Mouse (Mus musculus) limb, embryonic 10.5 days (tissue): ENCODE measurements around the gene Elf5. TPM values are rescaled to one million over a fixed set of nuclear protein-coding genes. Genes with fewer than 3 reads are reported as not detected.

Experiments used
- DNase-seq: peaks from one replicate; pipeline ENCODE4 v3.0.0-alpha.2; 2017; ENCODE audit warnings: low spot score
- H3K27ac ChIP-seq: fragments of 300-500 bp; sonication (generic); 2 replicates; pipeline ENCODE4 v1.5.1; 2016; ENCODE audit warnings: mild to moderate bottlenecking
- H3K27me3 ChIP-seq: fragments of 300-500 bp; sonication (generic); 2 replicates; pipeline ENCODE4 v1.6.1; 2016; ENCODE audit warnings: low read depth, mild to moderate bottlenecking; ENCODE audit not compliant: poor library complexity, severe bottlenecking
- H3K36me3 ChIP-seq: fragments of 300-500 bp; sonication (generic); 2 replicates; pipeline ENCODE4 v1.6.1; 2016; ENCODE audit warnings: mild to moderate bottlenecking, moderate library complexity
- H3K4me1 ChIP-seq: fragments of 300-500 bp; sonication (generic); 2 replicates; pipeline ENCODE4 v1.6.1; 2016
- H3K4me3 ChIP-seq: fragments of 300-500 bp; sonication (generic); 2 replicates; pipeline ENCODE4 v1.5.1; 2016; ENCODE audit warnings: mild to moderate bottlenecking, moderate library complexity
- H3K9me3 ChIP-seq: fragments of 300-500 bp; sonication (generic); replicated peaks from 2 replicates; pipeline ENCODE4 v1.6.1; 2016; ENCODE audit warnings: mild to moderate bottlenecking
- WGBS: fragments of 180-500 bp; shearing (Covaris S2); methylation state at CpG from one replicate; pipeline ENCODE4 v1.1.7; 2016; 5-methylcytosine and 5-hydroxymethylcytosine counted together
- polyA plus RNA-seq: library from polyadenylated mRNA; unstranded; fragments of >200 nt; fragmentation: Nextera tagmentation; extraction: Ambion mirVana; gene quantifications from 2 replicates; pipeline ENCODE4 v1.2.1, GENCODE M21; 2016

Gene Elf5
- polyA plus RNA-seq, 1 experiment from 2014 or later = 0.23 TPM

- H3K4me1 ChIP-seq = peaks cover 30% of the 10 kb centered on the region
- H3K27ac ChIP-seq = no peak overlapping the region
- H3K4me3 ChIP-seq = no peak overlapping the region
- 97% methylated on average over 8 of the region's 8 CpGs for WGBS
- H3K36me3 ChIP-seq = peaks cover 73% of the 10 kb centered on the region
- H3K9me3 ChIP-seq = no peaks in the 10 kb centered on the region
- H3K27me3 ChIP-seq = no peaks in the 10 kb centered on the region
- DNase-seq = no peak
Observed at GRCm38 (mm10) chr2:103464524-103464923, 53.0 kb downstream of the Elf5 start.

- H3K9me3 ChIP-seq = no peaks in the 10 kb centered on the region
- DNase-seq = no peak
- no peaks in the 10 kb centered on the region for H3K27me3 ChIP-seq
- no peak overlapping the region for H3K27ac ChIP-seq
- H3K36me3 ChIP-seq = peaks cover 72% of the 10 kb centered on the region
- 93% methylated on average over 11 of the region's 11 CpGs for WGBS
- H3K4me3 ChIP-seq = no peak overlapping the region
- peaks cover 24% of the 10 kb centered on the region for H3K4me1 ChIP-seq
Observed at GRCm38 (mm10) chr2:103465429-103465828, 53.9 kb downstream of the Elf5 start.

- DNase-seq = no peak
- Histone ChIP-seq H3K27me3 (no peaks in the 10 kb centered on the region), H3K36me3 (peaks cover 77% of the 10 kb centered on the region), H3K4me1 (peaks cover 15% of the 10 kb centered on the region), H3K9me3 (no peaks in the 10 kb centered on the region), H3K27ac (no peak overlapping the region), H3K4me3 (no peak overlapping the region)
- WGBS = 84% methylated on average over 3 of the region's 3 CpGs
Observed at GRCm38 (mm10) chr2:103466272-103466671, 54.8 kb downstream of the Elf5 start.

GRCm38 (mm10) chr2:103466984-103467588 lies 55.6 kb downstream of the Elf5 start:
- WGBS = 86% methylated on average over 10 of the region's 10 CpGs
- peaks cover 7% of the 10 kb centered on the region for H3K4me1 ChIP-seq
- no peaks in the 10 kb centered on the region for H3K9me3 ChIP-seq
- H3K27ac ChIP-seq = no peak overlapping the region
- H3K36me3 ChIP-seq = peaks cover 84% of the 10 kb centered on the region
- H3K4me3 ChIP-seq = no peak overlapping the region
- H3K27me3 ChIP-seq = no peaks in the 10 kb centered on the region
- no peak for DNase-seq

GRCm38 (mm10) chr2:103473362-103473761 lies 61.9 kb downstream of the Elf5 start:
- H3K4me3 ChIP-seq = no peak overlapping the region
- no peak overlapping the region for H3K27ac ChIP-seq
- H3K36me3 ChIP-seq = peaks cover 67% of the 10 kb centered on the region
- no peaks in the 10 kb centered on the region for H3K27me3 ChIP-seq
- H3K9me3 ChIP-seq = no peaks in the 10 kb centered on the region
- DNase-seq = no peak
- 95% methylated on average over 3 of the region's 3 CpGs for WGBS
- no peaks in the 10 kb centered on the region for H3K4me1 ChIP-seq

GRCm38 (mm10) chr2:103476180-103476579 lies 64.7 kb downstream of the Elf5 start:
- H3K4me3 ChIP-seq = no peak overlapping the region
- no peak for DNase-seq
- H3K9me3 ChIP-seq = no peaks in the 10 kb centered on the region
- H3K4me1 ChIP-seq = no peaks in the 10 kb centered on the region
- 91% methylated on average over 2 of the region's 2 CpGs for WGBS
- H3K36me3 ChIP-seq = peaks cover 47% of the 10 kb centered on the region
- H3K27ac ChIP-seq = no peak overlapping the region
- H3K27me3 ChIP-seq = no peaks in the 10 kb centered on the region

GRCm38 (mm10) chr2:103476657-103477056 lies 65.2 kb downstream of the Elf5 start:
- 91% methylated on average over 11 of the region's 11 CpGs for WGBS
- Histone ChIP-seq H3K4me3 (no peak overlapping the region), H3K4me1 (no peaks in the 10 kb centered on the region), H3K36me3 (peaks cover 43% of the 10 kb centered on the region), H3K27ac (no peak overlapping the region), H3K27me3 (no peaks in the 10 kb centered on the region), H3K9me3 (no peaks in the 10 kb centered on the region)
- no peak for DNase-seq

- Histone ChIP-seq H3K36me3 (peaks cover 36% of the 10 kb centered on the region), H3K27me3 (no peaks in the 10 kb centered on the region), H3K9me3 (no peaks in the 10 kb centered on the region), H3K4me3 (no peak overlapping the region), H3K4me1 (no peaks in the 10 kb centered on the region), H3K27ac (no peak overlapping the region)
- 80% methylated on average over 4 of the region's 4 CpGs for WGBS
- DNase-seq = no peak
Observed at GRCm38 (mm10) chr2:103477456-103477855, 66.0 kb downstream of the Elf5 start.

- Histone ChIP-seq H3K9me3 (no peaks in the 10 kb centered on the region), H3K4me1 (peaks cover 1% of the 10 kb centered on the region; the same call in 1 of the 2 replicates), H3K27ac (no peak overlapping the region), H3K36me3 (peaks cover 28% of the 10 kb centered on the region), H3K4me3 (no peak overlapping the region), H3K27me3 (no peaks in the 10 kb centered on the region)
- DNase-seq = no peak
- WGBS = 94% methylated on average over 3 of the region's 3 CpGs
Observed at GRCm38 (mm10) chr2:103478326-103478725, 66.8 kb downstream of the Elf5 start.

GRCm38 (mm10) chr2:103480240-103480639 lies 68.8 kb downstream of the Elf5 start:
- H3K27ac ChIP-seq = no peak overlapping the region
- no peaks in the 10 kb centered on the region for H3K27me3 ChIP-seq
- WGBS = 91% methylated on average over 8 of the region's 8 CpGs
- DNase-seq = no peak
- H3K4me1 ChIP-seq = peaks cover 14% of the 10 kb centered on the region
- H3K36me3 ChIP-seq = peaks cover 9% of the 10 kb centered on the region
- H3K4me3 ChIP-seq = no peak overlapping the region
- no peaks in the 10 kb centered on the region for H3K9me3 ChIP-seq

- no peak for DNase-seq
- Histone ChIP-seq H3K4me1 (peaks cover 18% of the 10 kb centered on the region), H3K27me3 (no peaks in the 10 kb centered on the region), H3K36me3 (peaks cover 3% of the 10 kb centered on the region; the same call in 1 of the 2 replicates), H3K4me3 (no peak overlapping the region), H3K27ac (no peak overlapping the region), H3K9me3 (no peaks in the 10 kb centered on the region)
- 95% methylated on average over 4 of the region's 4 CpGs for WGBS
Observed at GRCm38 (mm10) chr2:103480871-103481270, 69.4 kb downstream of the Elf5 start.

- no peaks in the 10 kb centered on the region for H3K27me3 ChIP-seq
- H3K36me3 ChIP-seq = peaks cover 2% of the 10 kb centered on the region; the same call in 1 of the 2 replicates
- peaks cover 18% of the 10 kb centered on the region for H3K4me1 ChIP-seq
- no peaks in the 10 kb centered on the region for H3K9me3 ChIP-seq
- no peak for DNase-seq
- H3K4me3 ChIP-seq = no peak overlapping the region
- WGBS = 81% methylated on average over 11 of the region's 11 CpGs
- H3K27ac ChIP-seq = no peak overlapping the region
Observed at GRCm38 (mm10) chr2:103481314-103482231, 70.1 kb downstream of the Elf5 start.

GRCm38 (mm10) chr2:103483289-103483985 lies 71.9 kb downstream of the Elf5 start:
- WGBS = 87% methylated on average over 7 of the region's 7 CpGs
- H3K4me3 ChIP-seq = peak overlapping the region; percentile 75
- H3K27me3 ChIP-seq = no peaks in the 10 kb centered on the region
- DNase-seq = no peak
- peaks cover 18% of the 10 kb centered on the region for H3K4me1 ChIP-seq
- no peaks in the 10 kb centered on the region for H3K36me3 ChIP-seq
- H3K27ac ChIP-seq = 0 out of 2 replicates have a peak overlapping the region, but pooled peaks have one; percentile 30
- H3K9me3 ChIP-seq = no peaks in the 10 kb centered on the region
